In genomic region chr4:134534932-134535786, GRCm38 (mm10) we compare ENCODE assay signal across 8 mouse cellular contexts. TPM values are rescaled to one million over a fixed set of nuclear protein-coding genes. Genes with fewer than 3 reads are reported as not detected.
DNase-seq lines count a peak whose midpoint lies in the region; ATAC-seq lines count a peak whose summit lies in the region.

Gene Mtfr1l (minus strand): TSS chr4:134535387.

- peak within 1 kb of the TSS; percentile 82 for H3K4me3 ChIP-seq in hindbrain, embryonic 11.5 days (ENCODE audit: low read depth, low read length)

- DNase-seq in Muller cell, postnatal 12 days (ENCODE audit: inconsistent ontology term), result peak; percentile 98
- DNase-seq in cerebellum, adult 9-11 months, result peak; percentile 98
- DNase-seq in frontal cortex, adult 2 months (ENCODE audit: extremely low spot score in 1 of 2, low spot score in 1 of 2), result peak; percentile 94 to 97
- peak; percentile 99 for DNase-seq in hindbrain, embryonic 11.5 days (ENCODE audit: low spot score)
- DNase-seq in layer of hippocampus, postnatal 10 days (ENCODE audit: low spot score in 2 of 2), result peak; percentile 94 to 96
- DNase-seq in lung, postnatal 10 days, result peak; percentile 99
- DNase-seq in ovary, postnatal 36 days (ENCODE audit: low spot score), result peak; percentile 98
- peak; percentile 96 for DNase-seq in thymus, postnatal 25 days

- H3K4me1 ChIP-seq in hindbrain, embryonic 11.5 days (replicated peaks; ENCODE audit: control insufficient read depth, insufficient read depth, low read length), result peaks cover 9% of the 10 kb centered on the region; the same call in 1 of the 2 replicates

- WGBS in hindbrain, embryonic 11.5 days, result under 1% methylated on average over 64 of the region's 71 CpGs

- peak; percentile 98 for ATAC-seq in hindbrain, embryonic 11.5 days (ENCODE audit: low FRiP score)

- 0 out of 2 replicates have a peak, but pooled peaks cover 5% of the 10 kb centered on the region for H3K36me3 ChIP-seq in hindbrain, embryonic 11.5 days (ENCODE audit: control insufficient read depth, insufficient read depth, low read length)

- no peaks in the 10 kb centered on the region for H3K9me3 ChIP-seq in hindbrain, embryonic 11.5 days (ENCODE audit: control insufficient read depth, low read length)

- peak within 1 kb of the TSS; percentile 79 for H3K27ac ChIP-seq in hindbrain, embryonic 11.5 days (ENCODE audit: low read depth, low read length)

- peak within 1 kb of the TSS; percentile 99 for H3K4me2 ChIP-seq in hindbrain, embryonic 11.5 days (replicated peaks; ENCODE audit: low read depth, low read length)

- peak within 1 kb of the TSS; percentile 82 for H3K9ac ChIP-seq in hindbrain, embryonic 11.5 days (ENCODE audit: low read depth, low read length)

- no peaks in the 10 kb centered on the region for H3K27me3 ChIP-seq in hindbrain, embryonic 11.5 days (ENCODE audit: control insufficient read depth, insufficient read depth, low read length)

RNA-seq across cellular contexts. Expression of gene Mtfr1l, which starts in this region (rescaled TPM):
- polyA plus RNA-seq in frontal cortex, adult 2 months (2012; rRNA removed), result 135 and 139 TPM in 2 replicates
- polyA plus RNA-seq in hindbrain, embryonic 11.5 days (2014; fragmentation: Nextera tagmentation; extraction: Ambion mirVana), result 136 and 138 TPM in 2 replicates
- 10 to 100 TPM; 82.0 to 86.7 TPM for total RNA-seq in layer of hippocampus, postnatal 10 days (2021)

Comparison
In these comparisons a context has a peak if more than half of its experiments do, and no peak if none do; other contexts are left out.
1. Peak in every context shown above with its lines: DNase-seq, ATAC-seq, H3K4me3 ChIP-seq and H3K27ac ChIP-seq.